Mouse (Mus musculus): ENCODE data around the gene Ganab.

- TF ChIP-seq GATA1 (IDR thresholded peaks at IDR 0.05; ENCODE audit: borderline replicate concordance, low read length) (no peak), FLI1 (IDR thresholded peaks at IDR 0.05; ENCODE audit: low read length) (no peak)
Measured at GRCm38 (mm10) chr19:8888511-8889385, 9.1 kb upstream of the Ganab start, which contains the start of the genes 1810009A15Rik and Gm49416.
